Mouse (Mus musculus) myocyte (in vitro differentiated cells): ENCODE data around the gene Gpc6.

Experiments used
- CEBPB ChIP-seq: IDR thresholded peaks from 2 replicates; pipeline ENCODE4 v1.6.1; 2011; ENCODE audit warnings: mild to moderate bottlenecking, moderate library complexity; ENCODE audit not compliant: poor library complexity, insufficient read depth, severe bottlenecking
- POLR2AphosphoS2 ChIP-seq: IDR thresholded peaks from one replicate; pipeline ENCODE4 v1.6.1; 2011; ENCODE audit warnings: low read depth, control low read depth; ENCODE audit not compliant: insufficient read length

DNA sequence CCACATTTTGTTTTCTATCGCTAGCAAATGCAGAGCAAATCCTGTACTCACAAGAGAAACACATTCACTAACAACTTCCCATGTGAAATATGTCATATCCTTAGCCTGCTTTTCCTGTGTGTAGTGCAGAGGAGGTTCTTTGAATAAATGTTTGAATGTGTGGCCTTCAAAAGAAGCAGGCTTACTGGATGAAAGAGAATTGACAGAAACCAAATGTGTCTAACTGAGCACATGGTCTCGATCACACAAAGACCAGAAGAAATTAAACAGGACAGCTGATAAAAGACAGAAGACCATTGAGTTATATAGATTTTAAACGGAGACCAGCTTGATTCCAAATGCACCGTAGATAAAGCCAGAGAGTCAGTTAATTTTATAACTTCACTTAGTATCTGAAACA lies 726.2 kb downstream of the Gpc6 start:
- no peak for TF ChIP-seq POLR2AphosphoS2
- no peak for TF ChIP-seq CEBPB
